Comparison of ENCODE assay signal across 14 mouse cellular contexts in genomic region chr2:65441110-65441509, GRCm38 (mm10).
DNase-seq lines count a peak whose midpoint lies in the region; ATAC-seq and TF ChIP-seq lines count a peak whose summit lies in the region.
"Had no signal": no experiment of that assay in that cellular context is flagged by ENCODE, and none has a peak within 500 bp of the region (broad histone marks: within the 10 kb centered on the region; RNA-seq: fewer than 3 reads in every experiment).

No protein-coding gene starts in this region.

- H3K27ac ChIP-seq in lung, embryonic 14.5 days (ENCODE audit: low read depth) = no peak overlapping the region
- H3K27ac ChIP-seq in heart, embryonic 14.5 days (replicated peaks in 1 of 2; ENCODE audit: control insufficient read depth in 1 of 2, insufficient read depth in 1 of 2, low read depth in 2 of 2, low read length in 2 of 2) = no peak overlapping the region
- 0 out of 2 replicates have a peak overlapping the region, but pooled peaks have one; percentile 57 for H3K27ac ChIP-seq in midbrain, postnatal 0 days (ENCODE audit: low read depth, low read length)
- H3K27ac ChIP-seq: embryonic facial prominence, embryonic 10.5 days; forebrain, embryonic 13.5 days; kidney, postnatal 0 days had no signal

- DNase-seq in heart, adult 18-20 months = peak; percentile 17 to 25
- no peak for DNase-seq in heart, postnatal 25 days (ENCODE audit: low spot score)
- DNase-seq in lung, embryonic 14.5 days = peak; percentile 2
- DNase-seq in lung, postnatal 4 days = no peak
- DNase-seq in midbrain, postnatal 0 days (ENCODE audit: low spot score) = no peak
- DNase-seq in adrenal gland, adult 8-10 months = no peak
- no peak for DNase-seq in cerebellum, postnatal 25 days
- DNase-seq: cerebellum, adult 2 months; lung, adult 2 months had no signal

- no peaks in the 10 kb centered on the region for H3K36me3 ChIP-seq in lung, embryonic 14.5 days (ENCODE audit: insufficient read depth)
- no peaks in the 10 kb centered on the region for H3K36me3 ChIP-seq in heart, embryonic 14.5 days (ENCODE audit: control insufficient read depth, insufficient read depth, low read length)
- H3K36me3 ChIP-seq in midbrain, postnatal 0 days (ENCODE audit: insufficient read depth, low read length) = no peaks in the 10 kb centered on the region
- H3K36me3 ChIP-seq: embryonic facial prominence, embryonic 10.5 days had no signal

- H3K27me3 ChIP-seq in lung, embryonic 14.5 days (ENCODE audit: insufficient read depth, low read length) = no peaks in the 10 kb centered on the region
- no peaks in the 10 kb centered on the region for H3K27me3 ChIP-seq in heart, embryonic 14.5 days (ENCODE audit: control insufficient read depth, insufficient read depth, low read length)
- H3K27me3 ChIP-seq in midbrain, postnatal 0 days (ENCODE audit: insufficient read depth, low read length) = no peaks in the 10 kb centered on the region
- H3K27me3 ChIP-seq: CH12.LX; forebrain, embryonic 13.5 days had no signal

- intact Hi-C loops in heart, postnatal 25 days (cut with DNase I) = no loop called here

- ATAC-seq in lung, embryonic 14.5 days (ENCODE audit: insufficient read depth) = no peak
- ATAC-seq in heart, embryonic 14.5 days (ENCODE audit: insufficient number of reproducible peaks, insufficient read depth, low FRiP score, low read depth) = no peak
- ATAC-seq in midbrain, postnatal 0 days (ENCODE audit: low FRiP score) = no peak
- ATAC-seq: forebrain, embryonic 13.5 days had no signal

- no peak for TF ChIP-seq CTCF in lung, embryonic 14.5 days (IDR thresholded peaks at IDR 0.05; ENCODE audit: low read depth)
- TF ChIP-seq CTCF in midbrain, postnatal 0 days (IDR thresholded peaks at IDR 0.05) = no peak

- no peak overlapping the region for H3K4me2 ChIP-seq in lung, embryonic 14.5 days
- H3K4me2 ChIP-seq in heart, embryonic 14.5 days (ENCODE audit: low read length) = peak overlapping the region; percentile 42; the same call in 1 of the 2 replicates
- H3K4me2 ChIP-seq in midbrain, postnatal 0 days (ENCODE audit: low read depth, low read length, poor library complexity, severe bottlenecking) = no peak overlapping the region
- H3K4me2 ChIP-seq: forebrain, embryonic 13.5 days had no signal

- H3K4me3 ChIP-seq in lung, embryonic 14.5 days (ENCODE audit: low read depth, low read length) = no peak overlapping the region
- H3K4me3 ChIP-seq in heart, embryonic 14.5 days (ENCODE audit: control insufficient read depth in 1 of 2, insufficient read depth in 1 of 2, low read depth in 1 of 2, low read length in 2 of 2) = no peak overlapping the region
- H3K4me3 ChIP-seq in midbrain, postnatal 0 days (ENCODE audit: low read depth, low read length) = no peak overlapping the region
- H3K4me3 ChIP-seq: embryonic facial prominence, embryonic 10.5 days; forebrain, embryonic 13.5 days had no signal

- no peaks in the 10 kb centered on the region for H3K4me1 ChIP-seq in lung, embryonic 14.5 days (ENCODE audit: insufficient read depth)
- H3K4me1 ChIP-seq in heart, embryonic 14.5 days (ENCODE audit: control insufficient read depth in 2 of 2, insufficient read depth in 2 of 2, low read length in 2 of 2) = peaks cover 5 to 12% of the 10 kb centered on the region in 2 experiments
- peaks cover 4% of the 10 kb centered on the region; the same call in 1 of the 2 replicates for H3K4me1 ChIP-seq in midbrain, postnatal 0 days (ENCODE audit: insufficient read depth, low read length)
- H3K4me1 ChIP-seq: embryonic facial prominence, embryonic 10.5 days; forebrain, embryonic 13.5 days had no signal

- WGBS in lung, embryonic 14.5 days = 77% methylated on average over 6 of the region's 6 CpGs
- 71% methylated on average over 6 of the region's 6 CpGs for WGBS in heart, embryonic 14.5 days
- 66% methylated on average over 6 of the region's 6 CpGs for WGBS in midbrain, postnatal 0 days

- H3K9ac ChIP-seq in lung, embryonic 14.5 days = no peak overlapping the region
- H3K9ac ChIP-seq in heart, embryonic 14.5 days (ENCODE audit: low read length) = no peak overlapping the region
- H3K9ac ChIP-seq in midbrain, postnatal 0 days (replicated peaks; ENCODE audit: low read length, poor library complexity, severe bottlenecking) = no peak overlapping the region
- H3K9ac ChIP-seq: forebrain, embryonic 13.5 days had no signal

- H3K9me3 ChIP-seq in lung, embryonic 14.5 days (ENCODE audit: low read depth, low read length) = no peaks in the 10 kb centered on the region
- no peaks in the 10 kb centered on the region for H3K9me3 ChIP-seq in heart, embryonic 14.5 days (ENCODE audit: control insufficient read depth, low read length)
- H3K9me3 ChIP-seq in midbrain, postnatal 0 days (ENCODE audit: low read length) = no peaks in the 10 kb centered on the region
- H3K9me3 ChIP-seq: embryonic facial prominence, embryonic 10.5 days; forebrain, embryonic 13.5 days had no signal

Comparison
In these comparisons a context has a peak if more than half of its experiments do, and no peak if none do; other contexts are left out.
1. DNase-seq: peak in heart, adult 18-20 months (2 of 2) and lung, embryonic 14.5 days (single experiment); none in heart, postnatal 25 days (single experiment), lung, postnatal 4 days (0 of 2), midbrain, postnatal 0 days (single experiment), adrenal gland, adult 8-10 months (single experiment) and cerebellum, postnatal 25 days (0 of 2).